In the genomic region with DNA sequence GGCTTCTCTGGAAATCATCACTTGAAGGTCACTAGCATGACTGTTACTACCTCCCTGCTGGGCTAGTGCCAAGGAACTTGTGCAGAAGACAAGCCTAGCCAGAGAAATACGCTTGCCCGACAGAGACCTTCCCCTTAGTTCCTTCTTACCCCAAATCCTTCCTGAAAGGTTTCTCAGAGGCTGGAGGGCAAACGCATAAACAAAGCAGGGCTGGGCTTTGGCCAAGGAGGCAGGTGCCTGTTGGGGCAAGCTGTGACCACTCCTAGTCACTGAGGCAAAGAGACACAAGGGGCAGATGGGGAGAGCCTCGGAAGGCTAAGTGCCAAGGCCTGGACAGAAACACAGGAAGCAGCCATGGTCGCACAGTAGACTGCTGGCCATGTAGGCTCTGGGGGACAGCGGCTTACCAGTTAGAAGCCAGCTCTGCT, we compare ENCODE assay signal across 8 mouse cellular contexts. TPM values are rescaled to one million over a fixed set of nuclear protein-coding genes. Genes with fewer than 3 reads are reported as not detected.
DNase-seq lines count a peak whose midpoint lies in the region; ATAC-seq lines count a peak whose summit lies in the region.

No protein-coding gene starts in this region.

- peak overlapping the region; percentile 17 for H3K27ac ChIP-seq in hindbrain, embryonic 15.5 days (replicated peaks)
- H3K27ac ChIP-seq in hindbrain, embryonic 10.5 days = no peak overlapping the region

- ATAC-seq in hindbrain, embryonic 15.5 days (ENCODE audit: low FRiP score, low read depth) = peak; percentile 47; the same call in 1 of the 2 replicates
- ATAC-seq in erythroid progenitor cell, adult 5-6 weeks (replicated peaks; ENCODE audit: low FRiP score, poor library complexity, severe bottlenecking) = 0 out of 2 replicates have a peak, but pooled peaks have one; percentile 16
- ATAC-seq in megakaryocyte, adult 5-6 weeks (ENCODE audit: poor library complexity, severe bottlenecking) = no peak

- H3K36me3 ChIP-seq in hindbrain, embryonic 15.5 days = no peaks in the 10 kb centered on the region
- peaks cover 39% of the 10 kb centered on the region for H3K36me3 ChIP-seq in hindbrain, embryonic 10.5 days

- no peak overlapping the region for H3K4me3 ChIP-seq in hindbrain, embryonic 15.5 days
- no peak overlapping the region for H3K4me3 ChIP-seq in hindbrain, embryonic 10.5 days

- H3K27me3 ChIP-seq in hindbrain, embryonic 15.5 days = no peaks in the 10 kb centered on the region
- no peaks in the 10 kb centered on the region for H3K27me3 ChIP-seq in hindbrain, embryonic 10.5 days (ENCODE audit: insufficient read depth, poor library complexity, severe bottlenecking)

- 70% methylated on average over 6 of the region's 6 CpGs for WGBS in hindbrain, embryonic 15.5 days
- WGBS in hindbrain, embryonic 10.5 days = 85% methylated on average over 6 of the region's 6 CpGs

- peaks cover 13% of the 10 kb centered on the region for H3K4me1 ChIP-seq in hindbrain, embryonic 15.5 days (replicated peaks)
- H3K4me1 ChIP-seq in hindbrain, embryonic 10.5 days (replicated peaks) = peaks cover 9% of the 10 kb centered on the region

- no peak overlapping the region for H3K9ac ChIP-seq in hindbrain, embryonic 15.5 days

- no peak overlapping the region for H3K4me2 ChIP-seq in hindbrain, embryonic 15.5 days

- H3K9me3 ChIP-seq in hindbrain, embryonic 15.5 days = no peaks in the 10 kb centered on the region
- no peaks in the 10 kb centered on the region for H3K9me3 ChIP-seq in hindbrain, embryonic 10.5 days

- no peak for DNase-seq in hindbrain, embryonic 10.5 days (ENCODE audit: low spot score)
- DNase-seq in adrenal gland, adult 2 months = peak; percentile 83
- peak; percentile 40 for DNase-seq in kidney, postnatal 14 days
- DNase-seq in testis, postnatal 14 days (ENCODE audit: low spot score) = peak; percentile 53
- no peak for DNase-seq in right cerebral cortex, adult 18-20 months

RNA-seq across cellular contexts. Expression of a gene that starts 37.7 kb away (rescaled TPM):
- polyA plus RNA-seq in hindbrain, embryonic 15.5 days (2015; fragmentation: Nextera tagmentation; extraction: Ambion mirVana) = 176 and 189 TPM in 2 replicates
- polyA plus RNA-seq in hindbrain, embryonic 10.5 days (2016; fragmentation: Nextera tagmentation; extraction: Ambion mirVana) = 162 and 177 TPM in 2 replicates
- total RNA-seq in adrenal gland, adult 2 months (2021) = 100 to 1,000 TPM; 171 to 203 TPM
- polyA plus RNA-seq in adrenal gland, adult 2 months (2012; rRNA removed) = 90.2 and 106 TPM in 2 replicates
- total RNA-seq in erythroid progenitor cell, adult 5-6 weeks (2015; ENCODE audit: low replicate concordance) = 112 and 124 TPM in 2 replicates
- 74.0 and 75.0 TPM in 2 replicates for total RNA-seq in erythroid progenitor cell, adult 5-6 weeks (2017; ENCODE audit: low replicate concordance)
- total RNA-seq in megakaryocyte, adult 5-6 weeks (2015) = 226 and 247 TPM in 2 replicates
- 120 and 135 TPM in 2 replicates for total RNA-seq in megakaryocyte, adult 5-6 weeks (2017)

Comparison
In these comparisons a context has a peak if more than half of its experiments do, and no peak if none do; other contexts are left out.
1. DNase-seq: peak in adrenal gland, adult 2 months (single experiment), kidney, postnatal 14 days (single experiment) and testis, postnatal 14 days (single experiment); none in hindbrain, embryonic 10.5 days (single experiment) and right cerebral cortex, adult 18-20 months (single experiment).